Mouse (Mus musculus): ENCODE results near the gene Sbno1. TPM values are rescaled to one million over a fixed set of nuclear protein-coding genes. Genes with fewer than 3 reads are reported as not detected.
"Not testable (repeated sequence)": the region's sequence is repeated elsewhere in the genome, so short reads cannot be mapped to it uniquely, and the experiment has no call there.

The Sbno1 gene
- polyA plus RNA-seq, 1 experiment = 0.28 TPM

DNA sequence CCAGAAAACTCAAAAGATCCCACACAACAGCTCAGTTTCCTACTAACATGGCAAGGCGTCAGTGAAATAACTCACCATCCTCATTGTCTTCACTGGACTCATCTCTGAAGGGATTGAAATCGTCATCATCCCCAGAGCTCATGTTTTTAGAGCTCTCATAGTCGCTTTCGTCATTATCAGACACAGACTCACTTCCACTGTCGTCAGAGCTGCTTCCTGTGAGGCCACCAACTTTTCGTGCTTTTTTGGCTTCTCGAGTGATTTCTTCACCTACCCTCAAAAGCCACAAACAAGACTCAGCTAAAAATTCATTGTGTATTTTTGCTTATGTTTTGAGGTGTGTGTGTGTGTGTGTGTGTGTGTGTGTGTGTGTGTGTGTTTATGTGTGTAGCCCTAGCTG lies 32.1 kb downstream of the Sbno1 start:
- Histone ChIP-seq H3K27me3 (ENCODE audit: control insufficient read depth) (no peaks in the 10 kb centered on the region), H3K4me3 (replicated peaks) (no peak overlapping the region), H3K36me3 (ENCODE audit: control insufficient read depth) (peaks cover 94% of the 10 kb centered on the region), H3K4me1 (ENCODE audit: control insufficient read depth) (no peaks in the 10 kb centered on the region), H3K9me3 (ENCODE audit: control insufficient read depth, low read length) (no peaks in the 10 kb centered on the region)
- TF ChIP-seq GATA1 (IDR thresholded peaks at IDR 0.05; ENCODE audit: low read length) (no peak), TAL1 (IDR thresholded peaks at IDR 0.05; ENCODE audit: low read length) (no peak)

DNA sequence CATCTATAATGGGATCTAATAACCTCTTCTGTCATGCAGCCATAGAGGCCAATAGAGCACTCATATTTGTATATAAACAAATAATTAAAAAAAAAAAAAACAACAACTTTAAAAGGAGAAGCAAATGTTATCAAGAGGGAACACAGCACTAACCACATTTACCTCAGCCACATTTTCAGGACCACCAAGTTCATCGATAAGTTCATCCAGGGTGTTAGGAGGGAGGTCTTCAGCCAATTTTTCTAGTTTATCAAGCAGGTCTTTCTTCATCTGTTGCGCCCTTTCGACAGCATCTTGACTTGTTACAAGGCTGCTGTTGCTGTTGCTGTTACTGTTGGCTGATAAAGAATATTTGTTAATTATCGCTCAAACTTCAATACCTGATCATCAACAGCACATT lies 33.4 kb downstream of the Sbno1 start:
- no peaks in the 10 kb centered on the region for H3K27me3 ChIP-seq (ENCODE audit: control insufficient read depth)
- H3K9me3 ChIP-seq (ENCODE audit: control insufficient read depth, low read length) = no peaks in the 10 kb centered on the region
- no peaks in the 10 kb centered on the region for H3K4me1 ChIP-seq (ENCODE audit: control insufficient read depth)
- no peak overlapping the region for H3K4me3 ChIP-seq (replicated peaks)
- H3K36me3 ChIP-seq (ENCODE audit: control insufficient read depth) = peaks cover 92% of the 10 kb centered on the region
- TF ChIP-seq GATA1 (IDR thresholded peaks at IDR 0.05; ENCODE audit: low read length) = no peak
- TF ChIP-seq TAL1 (IDR thresholded peaks at IDR 0.05; ENCODE audit: low read length) = no peak

- TF ChIP-seq TAL1 (IDR thresholded peaks at IDR 0.05; ENCODE audit: low read length) = no peak
- no peak overlapping the region for H3K4me3 ChIP-seq (replicated peaks)
- peaks cover 92% of the 10 kb centered on the region for H3K36me3 ChIP-seq (ENCODE audit: control insufficient read depth)
- no peaks in the 10 kb centered on the region for H3K4me1 ChIP-seq (ENCODE audit: control insufficient read depth)
- no peaks in the 10 kb centered on the region for H3K27me3 ChIP-seq (ENCODE audit: control insufficient read depth)
- no peaks in the 10 kb centered on the region for H3K9me3 ChIP-seq (ENCODE audit: control insufficient read depth, low read length)
Observed at GRCm38 (mm10) chr5:124387932-124388331, 37.9 kb downstream of the Sbno1 start.

- TF ChIP-seq GATA1 (IDR thresholded peaks at IDR 0.05; ENCODE audit: low read length) (no peak), TAL1 (IDR thresholded peaks at IDR 0.05; ENCODE audit: low read length) (no peak)
- H3K4me1 ChIP-seq (ENCODE audit: control insufficient read depth) = no peaks in the 10 kb centered on the region
- no peaks in the 10 kb centered on the region for H3K27me3 ChIP-seq (ENCODE audit: control insufficient read depth)
- no peaks in the 10 kb centered on the region for H3K9me3 ChIP-seq (ENCODE audit: control insufficient read depth, low read length)
- no peak overlapping the region for H3K4me3 ChIP-seq (replicated peaks)
- H3K36me3 ChIP-seq (ENCODE audit: control insufficient read depth) = peaks cover 89% of the 10 kb centered on the region
Observed at GRCm38 (mm10) chr5:124380121-124380520, 45.7 kb downstream of the Sbno1 start.

DNA sequence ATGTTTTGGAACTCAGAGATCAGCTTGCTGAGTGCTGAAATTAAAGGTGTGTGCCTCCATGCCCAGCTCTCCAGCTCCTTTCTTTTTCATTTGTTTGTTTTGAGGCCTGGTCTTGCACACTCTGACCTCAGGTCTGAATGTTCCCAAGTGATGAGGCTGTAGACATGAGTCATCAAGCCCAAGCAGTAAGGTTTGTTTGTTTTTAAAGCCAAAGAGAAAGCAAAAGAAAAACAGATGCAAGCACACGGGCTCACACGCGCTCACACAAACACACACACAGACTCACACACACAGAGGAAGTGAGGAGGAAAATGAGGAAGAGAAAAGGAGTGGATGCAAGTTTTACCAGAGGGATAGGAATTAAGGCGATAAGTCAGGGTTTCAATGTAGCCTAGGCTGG lies 48.7 kb downstream of the Sbno1 start:
- no peaks in the 10 kb centered on the region for H3K9me3 ChIP-seq (ENCODE audit: control insufficient read depth, low read length)
- H3K27me3 ChIP-seq (ENCODE audit: control insufficient read depth) = no peaks in the 10 kb centered on the region
- peaks cover 90% of the 10 kb centered on the region for H3K36me3 ChIP-seq (ENCODE audit: control insufficient read depth)
- no peak overlapping the region for H3K4me3 ChIP-seq (replicated peaks)
- TF ChIP-seq TAL1 (IDR thresholded peaks at IDR 0.05; ENCODE audit: low read length) = no peak
- TF ChIP-seq GATA1 (IDR thresholded peaks at IDR 0.05; ENCODE audit: low read length) = no peak
- no peaks in the 10 kb centered on the region for H3K4me1 ChIP-seq (ENCODE audit: control insufficient read depth)

DNA sequence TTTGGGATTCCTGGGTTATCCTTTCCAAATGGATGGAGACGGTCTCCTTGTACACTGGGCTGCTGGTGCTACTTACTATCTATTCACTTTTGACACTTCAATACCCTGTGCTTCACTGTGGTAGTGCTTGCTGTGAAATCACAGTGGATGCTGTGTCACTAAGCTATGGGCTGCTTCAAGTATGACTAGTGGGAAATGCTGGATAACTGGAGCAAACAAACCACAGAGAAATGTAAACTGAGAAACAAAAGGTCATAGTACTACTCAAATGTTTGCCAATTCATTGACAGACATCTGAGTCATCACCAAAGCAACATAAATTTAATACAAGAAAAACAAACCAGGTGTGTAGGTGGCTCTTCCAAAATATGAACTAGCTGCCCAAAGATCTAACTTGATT lies 49.4 kb downstream of the Sbno1 start:
- H3K36me3 ChIP-seq (ENCODE audit: control insufficient read depth) = peaks cover 90% of the 10 kb centered on the region
- no peaks in the 10 kb centered on the region for H3K27me3 ChIP-seq (ENCODE audit: control insufficient read depth)
- no peaks in the 10 kb centered on the region for H3K4me1 ChIP-seq (ENCODE audit: control insufficient read depth)
- no peak for TF ChIP-seq TAL1 (IDR thresholded peaks at IDR 0.05; ENCODE audit: low read length)
- no peak for TF ChIP-seq GATA1 (IDR thresholded peaks at IDR 0.05; ENCODE audit: low read length)
- H3K4me3 ChIP-seq (replicated peaks) = no peak overlapping the region
- no peaks in the 10 kb centered on the region for H3K9me3 ChIP-seq (ENCODE audit: control insufficient read depth, low read length)

GRCm38 (mm10) chr5:124374298-124374697 lies 51.5 kb downstream of the Sbno1 start:
- Histone ChIP-seq H3K36me3 (ENCODE audit: control insufficient read depth) (peaks cover 89% of the 10 kb centered on the region), H3K9me3 (ENCODE audit: control insufficient read depth, low read length) (no peaks in the 10 kb centered on the region), H3K4me3 (replicated peaks) (no peak overlapping the region), H3K27me3 (ENCODE audit: control insufficient read depth) (no peaks in the 10 kb centered on the region), H3K4me1 (ENCODE audit: control insufficient read depth) (no peaks in the 10 kb centered on the region)
- no peak for TF ChIP-seq GATA1 (IDR thresholded peaks at IDR 0.05; ENCODE audit: low read length)
- no peak for TF ChIP-seq TAL1 (IDR thresholded peaks at IDR 0.05; ENCODE audit: low read length)

- H3K9me3 ChIP-seq (ENCODE audit: control insufficient read depth, low read length) = no peaks in the 10 kb centered on the region
- no peaks in the 10 kb centered on the region for H3K27me3 ChIP-seq (ENCODE audit: control insufficient read depth)
- TF ChIP-seq GATA1 (IDR thresholded peaks at IDR 0.05; ENCODE audit: low read length) (no peak), TAL1 (IDR thresholded peaks at IDR 0.05; ENCODE audit: low read length) (no peak)
- peaks cover 36% of the 10 kb centered on the region for H3K36me3 ChIP-seq (ENCODE audit: control insufficient read depth)
- no peak overlapping the region for H3K4me3 ChIP-seq (replicated peaks)
- no peaks in the 10 kb centered on the region for H3K4me1 ChIP-seq (ENCODE audit: control insufficient read depth)
Observed at GRCm38 (mm10) chr5:124366721-124367120, 59.1 kb downstream of the Sbno1 start.

DNA sequence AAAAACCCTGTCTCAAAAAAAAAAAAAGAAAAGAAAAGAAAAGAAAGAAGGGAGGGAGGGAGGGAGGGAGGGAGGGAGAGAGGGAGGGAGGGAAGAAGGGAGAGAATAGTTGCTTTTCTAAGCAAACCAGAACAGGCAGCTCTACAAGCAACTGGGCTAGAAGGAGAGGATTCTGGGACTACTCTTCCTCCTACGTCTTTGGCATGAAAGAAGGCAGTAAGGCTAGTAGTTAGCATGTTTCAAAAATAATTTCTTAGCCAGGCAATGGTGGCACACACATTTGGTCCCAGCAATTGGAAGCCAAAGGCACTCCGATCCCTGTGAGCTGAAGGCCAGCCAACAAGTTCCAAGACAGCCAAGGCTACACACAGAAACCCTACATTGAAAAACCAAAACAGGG lies 60.0 kb downstream of the Sbno1 start:
- H3K4me1 ChIP-seq (ENCODE audit: control insufficient read depth) = peaks cover 2% of the 10 kb centered on the region; the same call in 1 of the 2 replicates
- TF ChIP-seq TAL1 (IDR thresholded peaks at IDR 0.05; ENCODE audit: low read length) (no peak), GATA1 (IDR thresholded peaks at IDR 0.05; ENCODE audit: low read length) (no peak)
- H3K27me3 ChIP-seq (ENCODE audit: control insufficient read depth) = no peaks in the 10 kb centered on the region
- no peaks in the 10 kb centered on the region for H3K9me3 ChIP-seq (ENCODE audit: control insufficient read depth, low read length)
- peaks cover 26% of the 10 kb centered on the region for H3K36me3 ChIP-seq (ENCODE audit: control insufficient read depth)
- no peak overlapping the region for H3K4me3 ChIP-seq (replicated peaks)

GRCm38 (mm10) chr5:124364173-124364918 lies 61.5 kb downstream of the Sbno1 start:
- H3K4me3 ChIP-seq (replicated peaks) = no peak overlapping the region

GRCm38 (mm10) chr5:124362982-124363381 lies 62.8 kb downstream of the Sbno1 start, which contains the start of gene Cdk2ap1:
Gene Cdk2ap1, minus strand, starts transcription at chr5:124363082.
- not testable (repeated sequence) for H3K36me3 ChIP-seq (ENCODE audit: control insufficient read depth); H3K27me3 ChIP-seq (ENCODE audit: control insufficient read depth); H3K9me3 ChIP-seq (ENCODE audit: control insufficient read depth, low read length); H3K4me1 ChIP-seq (ENCODE audit: control insufficient read depth); H3K4me3 ChIP-seq (replicated peaks)

More at GRCm38 (mm10) chr5:124364173-124364918, 61.5 kb downstream of the Sbno1 start:
- H3K27me3 ChIP-seq (ENCODE audit: control insufficient read depth) = no peaks in the 10 kb centered on the region
- peaks cover 13% of the 10 kb centered on the region for H3K36me3 ChIP-seq (ENCODE audit: control insufficient read depth)
- no peaks in the 10 kb centered on the region for H3K9me3 ChIP-seq (ENCODE audit: control insufficient read depth, low read length)
- H3K4me1 ChIP-seq (ENCODE audit: control insufficient read depth) = peaks cover 2% of the 10 kb centered on the region; the same call in 1 of the 2 replicates
- TF ChIP-seq GATA1 (IDR thresholded peaks at IDR 0.05; ENCODE audit: low read length) (no peak), TAL1 (IDR thresholded peaks at IDR 0.05; ENCODE audit: low read length) (no peak)
